Mouse (Mus musculus) forebrain, embryonic 11.5 days (tissue): ENCODE measurements at regions not wholly inside any gene's neighbourhood (a gene's known extent, or its start where the extent isn't known, plus 50 kb on each side); places are given as distances from the start of the nearest gene placed in this dataset.

Experiments used
- ATAC-seq: fragments of 200-750 bp; cut with Nextera tagmentation; replicated peaks from 2 replicates; pipeline ENCODE4 v1.8.0; 2017; ENCODE audit warnings: moderate TSS enrichment; ENCODE audit not compliant: low FRiP score
- DNase-seq: peaks from one replicate; pipeline ENCODE4 v3.0.0-alpha.2; 2017; ENCODE audit warnings: low spot score
- H3K27ac ChIP-seq: fragments of 300-500 bp; sonication (generic); 2 replicates; pipeline ENCODE4 v1.5.1; 2014; ENCODE audit warnings: low read depth, low read length
- H3K27me3 ChIP-seq: fragments of 300-500 bp; sonication (generic); 2 replicates; pipeline ENCODE4 v1.6.1; 2014; ENCODE audit warnings: mild to moderate bottlenecking, low read length, mixed read lengths; ENCODE audit not compliant: control insufficient read depth, insufficient read depth
- H3K36me3 ChIP-seq: fragments of 300-500 bp; sonication (generic); 2 replicates; pipeline ENCODE4 v1.6.1; 2014; ENCODE audit warnings: mild to moderate bottlenecking, low read length, moderate library complexity, mixed read lengths; ENCODE audit not compliant: control insufficient read depth, insufficient read depth
- H3K4me1 ChIP-seq: fragments of 300-500 bp; sonication (generic); replicated peaks from 2 replicates; pipeline ENCODE4 v1.6.1; 2014; ENCODE audit warnings: low read length, mixed read lengths; ENCODE audit not compliant: control insufficient read depth, insufficient read depth
- H3K4me2 ChIP-seq: fragments of 300-500 bp; sonication (generic); 2 replicates; pipeline ENCODE4 v1.6.1; 2014; ENCODE audit warnings: low read depth, mild to moderate bottlenecking, low read length, moderate library complexity, mixed read lengths; ENCODE audit not compliant: severe bottlenecking
- H3K4me3 ChIP-seq: fragments of 300-500 bp; sonication (generic); 2 replicates; pipeline ENCODE4 v1.5.1; 2014; ENCODE audit warnings: low read depth, low read length
- H3K9ac ChIP-seq: fragments of 300-500 bp; sonication (generic); 2 replicates; pipeline ENCODE4 v1.6.1; 2014; ENCODE audit warnings: low read length
- H3K9me3 ChIP-seq: fragments of 300-500 bp; sonication (generic); 2 replicates; pipeline ENCODE4 v1.6.1; 2016; ENCODE audit warnings: low read length, mixed read lengths; ENCODE audit not compliant: control insufficient read depth
- WGBS: fragments of 180-500 bp; shearing (Covaris S2); extraction: QIAGEN DNeasy Blood & Tissue Kit; methylation state at CpG from one replicate; pipeline ENCODE4 v1.1.7; 2014; 5-methylcytosine and 5-hydroxymethylcytosine counted together

- Histone ChIP-seq H3K4me1 (no peaks in the 10 kb centered on the region), H3K4me3 (no peak overlapping the region), H3K36me3 (no peaks in the 10 kb centered on the region), H3K4me2 (no peak overlapping the region), H3K27me3 (no peaks in the 10 kb centered on the region), H3K9ac (no peak overlapping the region), H3K9me3 (no peaks in the 10 kb centered on the region), H3K27ac (no peak overlapping the region)
- no peak for ATAC-seq
- DNase-seq, result no peak
- 88% methylated on average over 11 of the region's 11 CpGs for WGBS
Measured at GRCm38 (mm10) chr16:29985126-29985931, 78.9 kb upstream of the Hes1 start.

- WGBS, result 90% methylated on average over 4 of the region's 4 CpGs
- Histone ChIP-seq H3K27me3 (no peaks in the 10 kb centered on the region), H3K9ac (no peak overlapping the region), H3K9me3 (no peaks in the 10 kb centered on the region), H3K36me3 (no peaks in the 10 kb centered on the region), H3K4me2 (no peak overlapping the region), H3K4me3 (no peak overlapping the region), H3K4me1 (no peaks in the 10 kb centered on the region), H3K27ac (no peak overlapping the region)
- ATAC-seq (no peak), DNase-seq (no peak)
Measured at GRCm38 (mm10) chr16:29987595-29987994, 76.6 kb upstream of the Hes1 start.

- Histone ChIP-seq H3K4me1 (0 out of 2 replicates have a peak, but pooled peaks cover under 1% of the 10 kb centered on the region), H3K4me3 (no peak overlapping the region), H3K27ac (no peak overlapping the region), H3K9ac (no peak overlapping the region), H3K4me2 (no peak overlapping the region), H3K36me3 (no peaks in the 10 kb centered on the region), H3K9me3 (no peaks in the 10 kb centered on the region), H3K27me3 (no peaks in the 10 kb centered on the region)
- ATAC-seq, result no peak
- WGBS, result 95% methylated on average over 6 of the region's 6 CpGs
- no peak for DNase-seq
Measured at GRCm38 (mm10) chr16:29987999-29988398, 76.2 kb upstream of the Hes1 start.

GRCm38 (mm10) chr16:29989308-29989707 lies 74.9 kb upstream of the Hes1 start:
- ATAC-seq (no peak), DNase-seq (no peak)
- Histone ChIP-seq H3K36me3 (no peaks in the 10 kb centered on the region), H3K9me3 (no peaks in the 10 kb centered on the region), H3K27me3 (no peaks in the 10 kb centered on the region), H3K4me2 (no peak overlapping the region), H3K4me3 (no peak overlapping the region), H3K4me1 (0 out of 2 replicates have a peak, but pooled peaks cover 4% of the 10 kb centered on the region), H3K9ac (no peak overlapping the region), H3K27ac (no peak overlapping the region)
- 22% methylated on average over 1 of the region's 1 CpGs for WGBS

- DNase-seq, result no peak
- ATAC-seq, result no peak
- no peak overlapping the region for H3K9ac ChIP-seq
- H3K9me3 ChIP-seq, result no peaks in the 10 kb centered on the region
- H3K4me3 ChIP-seq, result no peak overlapping the region
- WGBS, result 90% methylated on average over 3 of the region's 3 CpGs
- 0 out of 2 replicates have a peak, but pooled peaks cover 4% of the 10 kb centered on the region for H3K4me1 ChIP-seq
- no peaks in the 10 kb centered on the region for H3K27me3 ChIP-seq
- no peaks in the 10 kb centered on the region for H3K36me3 ChIP-seq
- no peak overlapping the region for H3K27ac ChIP-seq
- no peak overlapping the region for H3K4me2 ChIP-seq
Measured at GRCm38 (mm10) chr16:29990393-29990792, 73.8 kb upstream of the Hes1 start.

- Histone ChIP-seq H3K27me3 (no peaks in the 10 kb centered on the region), H3K4me3 (no peak overlapping the region)
Measured at GRCm38 (mm10) chr16:29990795-29991587, 73.2 kb upstream of the Hes1 start.

GRCm38 (mm10) chr16:29991876-29992380 lies 72.3 kb upstream of the Hes1 start:
- WGBS, result 87% methylated on average over 8 of the region's 8 CpGs
- Histone ChIP-seq H3K4me1 (peaks cover 9% of the 10 kb centered on the region; the same call in 1 of the 2 replicates), H3K9me3 (no peaks in the 10 kb centered on the region), H3K36me3 (no peaks in the 10 kb centered on the region), H3K27ac (no peak overlapping the region), H3K4me3 (no peak overlapping the region), H3K9ac (no peak overlapping the region), H3K4me2 (no peak overlapping the region), H3K27me3 (no peaks in the 10 kb centered on the region)
- DNase-seq (no peak), ATAC-seq (no peak)

More at GRCm38 (mm10) chr16:29990795-29991587, 73.2 kb upstream of the Hes1 start:
- ATAC-seq (no peak), DNase-seq (no peak)
- H3K36me3 ChIP-seq, result no peaks in the 10 kb centered on the region
- H3K9me3 ChIP-seq, result no peaks in the 10 kb centered on the region
- 77% methylated on average over 9 of the region's 9 CpGs for WGBS
- H3K27ac ChIP-seq, result no peak overlapping the region
- H3K4me2 ChIP-seq, result no peak overlapping the region
- H3K9ac ChIP-seq, result no peak overlapping the region
- peaks cover 5% of the 10 kb centered on the region; the same call in 1 of the 2 replicates for H3K4me1 ChIP-seq

GRCm38 (mm10) chr16:29993111-29993510 lies 71.1 kb upstream of the Hes1 start:
- no peak overlapping the region for H3K9ac ChIP-seq
- no peaks in the 10 kb centered on the region for H3K36me3 ChIP-seq
- H3K27me3 ChIP-seq, result no peaks in the 10 kb centered on the region
- H3K4me1 ChIP-seq, result peaks cover 9% of the 10 kb centered on the region; the same call in 1 of the 2 replicates
- DNase-seq (no peak), ATAC-seq (no peak)
- no peak overlapping the region for H3K4me2 ChIP-seq
- WGBS, result 83% methylated on average over 7 of the region's 7 CpGs
- H3K4me3 ChIP-seq, result no peak overlapping the region
- H3K9me3 ChIP-seq, result no peaks in the 10 kb centered on the region
- H3K27ac ChIP-seq, result no peak overlapping the region
